Mouse (Mus musculus): ENCODE results near the gene Ubxn4.
"Not testable (repeated sequence)": the region's sequence is repeated elsewhere in the genome, so short reads cannot be mapped to it uniquely, and the experiment has no call there.

GRCm38 (mm10) chr1:128319266-128319665 lies 75.5 kb downstream of the Ubxn4 start:
- TF ChIP-seq GATA1 (IDR thresholded peaks at IDR 0.05; ENCODE audit: borderline replicate concordance, low read length); FLI1 (IDR thresholded peaks at IDR 0.05; ENCODE audit: low read length): not testable (repeated sequence)
